ENCODE assay signal across 8 mouse cellular contexts in genomic region chr13:101233181-101233842, GRCm38 (mm10).
DNase-seq lines count a peak whose midpoint lies in the region; ATAC-seq lines count a peak whose summit lies in the region.

No protein-coding gene starts in this region.

- peak overlapping the region; percentile 82 for H3K27ac ChIP-seq in forebrain, embryonic 14.5 days (ENCODE audit: low read depth, low read length)
- peak overlapping the region; percentile 77 for H3K27ac ChIP-seq in hindbrain, embryonic 10.5 days

- no peak overlapping the region for H3K9ac ChIP-seq in forebrain, embryonic 14.5 days (ENCODE audit: low read length)

- no peak overlapping the region for H3K4me3 ChIP-seq in forebrain, embryonic 14.5 days (ENCODE audit: low read depth, low read length)
- no peak overlapping the region for H3K4me3 ChIP-seq in hindbrain, embryonic 10.5 days

- H3K4me2 ChIP-seq in forebrain, embryonic 14.5 days (ENCODE audit: low read length): peak overlapping the region; percentile 36; the same call in 1 of the 2 replicates

- peaks cover 19% of the 10 kb centered on the region for H3K4me1 ChIP-seq in forebrain, embryonic 14.5 days (ENCODE audit: control insufficient read depth, insufficient read depth, low read length)
- H3K4me1 ChIP-seq in hindbrain, embryonic 10.5 days (replicated peaks): peaks cover 51% of the 10 kb centered on the region

- peak; percentile 51 for DNase-seq in adrenal gland, adult 8-10 months
- no peak for DNase-seq in adrenal gland, adult 18-20 months (ENCODE audit: low spot score in 2 of 2)
- DNase-seq in brain, adult 2 months (ENCODE audit: low read depth, low spot score): peak; percentile 99
- peak; percentile 93 for DNase-seq in forebrain, embryonic 14.5 days (ENCODE audit: low spot score)
- no peak for DNase-seq in hindbrain, embryonic 10.5 days (ENCODE audit: low spot score)
- DNase-seq in left cerebral cortex, postnatal 10 days (ENCODE audit: extremely low spot score in 1 of 2, low spot score in 2 of 2): peak; percentile 46 to 89
- peak; percentile 45 for DNase-seq in retina, adult 2 months (ENCODE audit: low read depth, low spot score)

- H3K9me3 ChIP-seq in forebrain, embryonic 14.5 days (replicated peaks; ENCODE audit: control insufficient read depth, low read length): no peaks in the 10 kb centered on the region
- H3K9me3 ChIP-seq in hindbrain, embryonic 10.5 days: no peaks in the 10 kb centered on the region

- peak; percentile 89 for ATAC-seq in forebrain, embryonic 14.5 days
- no peak for ATAC-seq in megakaryocyte, adult 5-6 weeks (ENCODE audit: poor library complexity, severe bottlenecking)

- no peaks in the 10 kb centered on the region for H3K27me3 ChIP-seq in forebrain, embryonic 14.5 days (replicated peaks; ENCODE audit: control insufficient read depth, insufficient read depth, low read length)
- H3K27me3 ChIP-seq in hindbrain, embryonic 10.5 days (ENCODE audit: insufficient read depth, poor library complexity, severe bottlenecking): no peaks in the 10 kb centered on the region

- H3K36me3 ChIP-seq in forebrain, embryonic 14.5 days (ENCODE audit: control insufficient read depth, insufficient read depth, low read length): no peaks in the 10 kb centered on the region
- H3K36me3 ChIP-seq in hindbrain, embryonic 10.5 days: no peaks in the 10 kb centered on the region

- intact Hi-C loops in left cerebral cortex, postnatal 10 days (cut with DNase I): no loop called here

- WGBS in forebrain, embryonic 14.5 days: 9% methylated on average over 8 of the region's 8 CpGs
- WGBS in hindbrain, embryonic 10.5 days: 33% methylated on average over 8 of the region's 8 CpGs

Comparison
In these comparisons a context has a peak if more than half of its experiments do, and no peak if none do; other contexts are left out.
1. DNase-seq: peak in adrenal gland, adult 8-10 months (single experiment), brain, adult 2 months (single experiment), forebrain, embryonic 14.5 days (single experiment), left cerebral cortex, postnatal 10 days (2 of 2) and retina, adult 2 months (single experiment); none in adrenal gland, adult 18-20 months (0 of 2) and hindbrain, embryonic 10.5 days (single experiment).